Mouse (Mus musculus): ENCODE data around the gene Nell2.

DNA sequence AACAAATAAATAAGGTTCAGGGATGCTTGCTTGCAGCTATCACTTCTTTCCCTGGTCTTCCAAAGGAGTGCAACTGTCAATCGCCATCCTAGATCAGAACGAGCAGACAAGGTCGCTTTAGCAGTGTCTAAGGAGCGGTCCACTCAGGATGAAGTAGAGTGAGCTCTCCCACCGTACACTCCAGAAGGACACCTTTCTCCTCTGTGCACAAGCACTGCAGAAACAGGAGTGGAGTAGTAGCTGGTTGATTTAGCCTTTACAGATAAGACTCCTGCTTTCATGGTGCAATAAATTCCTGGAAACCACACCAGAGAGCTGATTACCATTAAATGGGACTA is 213.6 kb downstream of the Nell2 start:
- TF ChIP-seq CTCF (IDR thresholded peaks at IDR 0.05; ENCODE audit: extremely low read depth, insufficient read depth, low read length) (no peak), POLR2A (IDR thresholded peaks at IDR 0.05; ENCODE audit: extremely low read depth, insufficient read depth, low read length) (no peak)

Measured in cortical plate, adult 2 months (tissue).